Mouse (Mus musculus): ENCODE data around the gene Creb5.

DNA sequence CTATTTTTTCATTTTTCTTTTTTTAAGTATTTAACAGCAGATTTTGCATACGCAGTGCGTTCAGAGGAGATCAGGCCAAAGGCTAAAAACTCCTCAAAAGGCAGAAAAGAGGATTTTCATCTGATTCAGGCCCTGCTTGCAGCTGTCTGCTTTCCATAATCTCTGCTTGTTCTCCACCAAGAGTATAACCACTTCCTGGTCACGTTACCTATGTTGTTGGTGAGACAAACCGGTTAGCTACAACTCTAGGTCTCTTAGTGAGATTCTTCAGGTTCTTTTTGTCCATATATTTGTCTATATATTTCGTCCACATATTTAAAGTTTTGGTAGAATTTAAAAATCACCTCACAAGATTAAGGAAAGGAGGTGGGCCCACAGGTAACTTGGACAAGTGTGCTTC is 102.2 kb downstream of the Creb5 start:
- TF ChIP-seq CTCF (IDR thresholded peaks at IDR 0.05; ENCODE audit: extremely low read depth, insufficient read depth, low read length) (no peak), POLR2A (IDR thresholded peaks at IDR 0.05; ENCODE audit: extremely low read depth, insufficient read depth, low read length) (no peak)

All from cortical plate, adult 2 months (tissue).